Mouse (Mus musculus) hindbrain, embryonic 16.5 days (tissue): ENCODE data around the gene Selenoo. TPM values are rescaled to one million over a fixed set of nuclear protein-coding genes. Genes with fewer than 3 reads are reported as not detected.

Experiments
- ATAC-seq: fragments of 200-750 bp; cut with Nextera tagmentation; 2 replicates; pipeline ENCODE4 v1.8.0; 2017; ENCODE audit warnings: moderate TSS enrichment, moderate library complexity
- H3K27ac ChIP-seq: fragments of 300-500 bp; sonication (generic); 2 replicates; pipeline ENCODE4 v1.5.1; 2014; ENCODE audit warnings: low read depth, mild to moderate bottlenecking, control low read depth, low read length, moderate library complexity
- H3K27me3 ChIP-seq: fragments of 300-500 bp; sonication (generic); replicated peaks from 2 replicates; pipeline ENCODE4 v1.6.1; 2014; ENCODE audit warnings: low read length; ENCODE audit not compliant: control insufficient read depth, insufficient read depth
- H3K36me3 ChIP-seq: fragments of 300-500 bp; sonication (generic); 2 replicates; pipeline ENCODE4 v1.6.1; 2014; ENCODE audit warnings: mild to moderate bottlenecking, low read length, moderate library complexity, mixed read lengths; ENCODE audit not compliant: control insufficient read depth, insufficient read depth
- H3K4me1 ChIP-seq: fragments of 300-500 bp; sonication (generic); 2 replicates; pipeline ENCODE4 v1.6.1; 2014; ENCODE audit warnings: low read depth, low read length; ENCODE audit not compliant: control insufficient read depth, insufficient read depth
- H3K4me2 ChIP-seq: fragments of 300-500 bp; sonication (generic); 2 replicates; pipeline ENCODE4 v1.6.1; 2014; ENCODE audit warnings: mild to moderate bottlenecking, low read length, control low read depth, moderate library complexity
- H3K4me3 ChIP-seq: fragments of 300-500 bp; sonication (generic); 2 replicates; pipeline ENCODE4 v1.5.1; 2014; ENCODE audit warnings: mild to moderate bottlenecking, low read length, control low read depth, moderate library complexity
- H3K9ac ChIP-seq: fragments of 300-500 bp; sonication (generic); 2 replicates; pipeline ENCODE4 v1.6.1; 2014; ENCODE audit warnings: low read depth, mild to moderate bottlenecking, control low read depth, low read length, moderate library complexity
- H3K9me3 ChIP-seq: fragments of 300-500 bp; sonication (generic); 2 replicates; pipeline ENCODE4 v1.6.1; 2014; ENCODE audit warnings: mild to moderate bottlenecking, low read length, moderate library complexity; ENCODE audit not compliant: control insufficient read depth
- WGBS: fragments of 180-500 bp; shearing (Covaris S2); extraction: QIAGEN DNeasy Blood & Tissue Kit; methylation state at CpG from one replicate; pipeline ENCODE4 v1.1.7; 2014; 5-methylcytosine and 5-hydroxymethylcytosine counted together
- polyA plus RNA-seq: library from polyadenylated mRNA; unstranded; fragments of >200 nt; fragmentation: Nextera tagmentation; extraction: Ambion mirVana; gene quantifications from 2 replicates; pipeline ENCODE4 v1.2.1, GENCODE M21; 2015

The Selenoo gene
- polyA plus RNA-seq, 1 experiment from 2014 or later, result 16.4 TPM

DNA sequence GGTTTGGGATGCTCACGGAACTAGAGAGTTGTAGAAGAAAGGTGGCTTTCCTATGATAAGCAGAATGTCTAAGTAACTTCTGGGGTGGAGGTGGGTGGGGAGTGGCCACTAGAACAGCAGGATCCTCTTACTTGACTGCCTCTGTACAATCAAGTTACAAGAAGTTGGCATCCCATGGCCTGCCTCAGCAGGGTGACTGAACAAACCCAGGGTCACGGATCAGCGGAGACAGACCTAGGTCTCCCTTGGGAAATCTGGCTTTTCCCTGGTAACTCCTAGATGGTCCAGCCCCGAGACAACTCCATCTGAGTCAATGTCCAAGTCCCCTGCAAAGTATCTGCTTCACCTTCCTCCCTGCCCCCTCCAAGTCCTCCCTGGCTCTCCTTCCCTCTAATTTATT is 59.0 kb downstream of the Selenoo start:
- Histone ChIP-seq H3K9ac (peak overlapping the region; percentile 27; the same call in 1 of the 2 replicates), H3K4me1 (peaks cover 38% of the 10 kb centered on the region), H3K27me3 (no peaks in the 10 kb centered on the region), H3K4me3 (peak overlapping the region; percentile 83), H3K9me3 (no peaks in the 10 kb centered on the region), H3K36me3 (peaks cover 3% of the 10 kb centered on the region), H3K4me2 (peak overlapping the region; percentile 90), H3K27ac (no peak overlapping the region)
- no peak for ATAC-seq
- whole genome bisulfite sequencing, result 32% methylated on average over 4 of the region's 4 CpGs

DNA sequence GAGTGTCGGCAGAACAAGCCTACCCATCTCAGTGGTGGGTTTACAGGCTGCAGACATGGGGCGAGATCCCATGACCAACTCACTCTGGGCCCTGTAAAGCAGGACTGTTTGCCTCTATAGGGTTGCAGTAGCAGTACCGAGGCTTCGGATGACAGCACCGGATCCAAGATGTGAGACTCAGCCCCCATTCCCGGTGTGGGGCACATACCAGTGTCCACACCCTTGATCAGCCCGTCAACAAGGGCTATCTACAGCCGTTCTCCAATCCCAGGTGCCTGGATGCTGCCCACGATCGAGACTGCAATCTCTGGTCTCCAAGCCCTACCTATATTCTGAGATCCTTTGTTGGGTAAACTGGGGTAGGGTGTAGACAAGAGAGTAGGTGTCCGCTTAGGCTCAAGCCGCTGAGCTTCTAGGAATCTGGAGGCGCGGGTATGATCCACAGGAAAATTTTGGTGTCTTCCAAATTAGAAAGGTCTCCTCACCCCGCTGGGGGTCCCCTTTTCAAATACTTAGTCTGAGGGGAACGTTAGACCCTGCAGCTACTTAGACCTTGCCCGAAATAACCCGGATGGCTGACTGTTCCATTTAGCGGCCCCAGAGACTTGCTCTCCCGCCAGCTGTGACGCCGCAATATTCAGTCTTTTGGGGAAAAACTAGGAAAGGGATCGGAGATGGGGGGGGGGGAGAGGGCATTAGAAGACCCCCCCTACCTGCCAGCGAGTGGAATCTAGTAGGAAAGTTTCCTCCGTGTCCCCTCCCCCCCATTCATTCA is 59.8 kb downstream of the Selenoo start:
- ATAC-seq, result peak; percentile 4; the same call in 1 of the 2 replicates
- 2% methylated on average over 25 of the region's 25 CpGs for WGBS
- no peaks in the 10 kb centered on the region for H3K9me3 ChIP-seq
- H3K36me3 ChIP-seq, result peaks cover 3% of the 10 kb centered on the region; the same call in 1 of the 2 replicates
- H3K4me3 ChIP-seq, result peak overlapping the region; percentile 83
- H3K4me1 ChIP-seq, result peaks cover 38% of the 10 kb centered on the region
- no peaks in the 10 kb centered on the region for H3K27me3 ChIP-seq
- H3K4me2 ChIP-seq, result peak overlapping the region; percentile 90
- peak overlapping the region; percentile 88 for H3K27ac ChIP-seq
- H3K9ac ChIP-seq, result peak overlapping the region; percentile 93

DNA sequence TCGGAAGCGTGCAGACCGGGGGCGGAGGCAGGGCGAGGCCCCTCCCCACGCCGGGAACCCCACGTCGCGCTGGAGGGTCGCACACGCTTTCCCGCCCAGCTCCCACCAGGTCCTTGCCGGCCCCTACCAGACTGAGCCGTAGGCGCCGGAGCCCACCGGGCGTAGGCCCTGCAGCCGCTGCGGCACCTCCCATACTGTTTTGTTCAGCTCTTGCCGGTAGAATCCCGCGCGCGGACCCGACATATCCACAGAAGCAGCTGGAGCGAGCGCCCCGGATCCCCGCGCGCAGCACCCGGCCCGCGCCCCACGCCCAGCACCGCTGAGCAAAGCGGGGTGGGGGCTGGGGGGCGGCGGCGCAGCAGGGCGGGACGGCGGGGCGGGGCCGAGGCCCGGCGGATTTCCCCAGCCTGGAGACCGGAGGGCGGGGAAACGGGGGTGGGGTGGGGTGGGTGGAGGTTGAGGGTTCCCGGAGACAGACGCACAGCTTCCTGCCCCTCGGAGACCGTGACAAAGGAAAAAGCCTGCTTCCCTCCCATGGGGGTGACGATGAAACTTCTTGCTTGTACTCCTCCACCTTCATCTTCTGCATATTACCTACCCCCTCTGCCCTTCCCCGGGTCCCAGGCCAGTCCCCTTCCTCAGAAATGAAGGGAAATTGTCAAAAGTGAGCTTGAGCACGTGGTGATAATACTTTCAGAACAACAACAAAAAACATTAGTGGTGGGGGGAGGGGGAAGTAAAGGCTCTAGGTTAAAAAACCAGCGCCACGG is 60.6 kb downstream of the Selenoo start, which contains the start of gene Mapk11:
Mapk11 (minus strand) TSS at position 358 of the 770 bp plus-strand sequence.
- no peaks in the 10 kb centered on the region for H3K9me3 ChIP-seq
- H3K36me3 ChIP-seq, result 0 out of 2 replicates have a peak, but pooled peaks cover 3% of the 10 kb centered on the region
- H3K4me2 ChIP-seq, result peak within 1 kb of the TSS; percentile 90
- peak within 1 kb of the TSS; percentile 88 for H3K27ac ChIP-seq
- ATAC-seq, result peak; percentile 69
- H3K4me3 ChIP-seq, result peak within 1 kb of the TSS; percentile 83
- WGBS, result 1% methylated on average over 33 of the region's 61 CpGs
- peak within 1 kb of the TSS; percentile 93 for H3K9ac ChIP-seq
- no peaks in the 10 kb centered on the region for H3K27me3 ChIP-seq
- H3K4me1 ChIP-seq, result peaks cover 38% of the 10 kb centered on the region

Other genes with a start within 250 kb of the Selenoo start
- 71.4 and 77.4 TPM in 2 replicates for gene Pim3, start 226.9 kb upstream of the Selenoo start, polyA plus RNA-seq
- gene Ttll8, start 134.7 kb upstream of the Selenoo start, polyA plus RNA-seq, result 0.06 and 0.13 TPM in 2 replicates
- gene Mlc1, start 110.1 kb upstream of the Selenoo start, polyA plus RNA-seq, result 39.1 and 52.9 TPM in 2 replicates
- gene Mov10l1, start 106.2 kb upstream of the Selenoo start, polyA plus RNA-seq, result 0.05 and 0.09 TPM in 2 replicates
- gene Panx2, start 29.4 kb upstream of the Selenoo start, polyA plus RNA-seq, result 9.5 and 11.9 TPM in 2 replicates
- 39.2 and 39.5 TPM in 2 replicates for gene Trabd, start 14.0 kb upstream of the Selenoo start, polyA plus RNA-seq
- gene Tubgcp6, start 34.0 kb downstream of the Selenoo start, polyA plus RNA-seq, result 15.2 and 16.4 TPM in 2 replicates
- gene Hdac10, start 39.6 kb downstream of the Selenoo start, polyA plus RNA-seq, result 27.3 and 29.2 TPM in 2 replicates
- 4.1 and 4.4 TPM in 2 replicates for gene Mapk12, start 51.6 kb downstream of the Selenoo start, polyA plus RNA-seq
- 23.7 and 28.3 TPM in 2 replicates for gene Mapk11, start 60.5 kb downstream of the Selenoo start, polyA plus RNA-seq
- gene Plxnb2, start 91.7 kb downstream of the Selenoo start, polyA plus RNA-seq, result 85.2 and 106 TPM in 2 replicates
- 86.6 and 93.2 TPM in 2 replicates for gene Dennd6b, start 107.4 kb downstream of the Selenoo start, polyA plus RNA-seq
- gene Ppp6r2, start 122.5 kb downstream of the Selenoo start, polyA plus RNA-seq, result 59.4 and 71.5 TPM in 2 replicates
- 93.2 and 102 TPM in 2 replicates for gene Sbf1, start 226.2 kb downstream of the Selenoo start, polyA plus RNA-seq
- not detected in 2 replicates for gene Adm2, start 233.6 kb downstream of the Selenoo start, polyA plus RNA-seq
- gene Miox, start 245.3 kb downstream of the Selenoo start, polyA plus RNA-seq, result not detected in 2 replicates